Mouse (Mus musculus) gastrocnemius, postnatal 14 days (tissue): ENCODE data around the gene Nmb. TPM values are rescaled to one million over a fixed set of nuclear protein-coding genes. Genes with fewer than 3 reads are reported as not detected.

ENCODE experiments used
- DNase-seq: peaks from one replicate; pipeline ENCODE4 v3.0.0; 2021; ENCODE audit warnings: mixed read lengths
- intact Hi-C: fragments of 180-260 bp; cut with DNase I; formaldehyde crosslinking; loops from one replicate; pipeline ENCODE4 v1.15.1; 2025; ENCODE audit warnings: low total_unique reads
- total RNA-seq, 2 experiments: library from RNA; stranded (reverse); gene quantifications; 2 replicates each; pipeline ENCODE4 v1.2.3; 2021

Nmb gene
- total RNA-seq, 2 experiments from 2014 or later = 1.7 to 4.5 TPM

GRCm38 (mm10) chr7:80901541-80902274, 3.2 kb downstream of the Nmb start:
- DNase-seq = no peak
- intact Hi-C loops = no loop called here

DNA sequence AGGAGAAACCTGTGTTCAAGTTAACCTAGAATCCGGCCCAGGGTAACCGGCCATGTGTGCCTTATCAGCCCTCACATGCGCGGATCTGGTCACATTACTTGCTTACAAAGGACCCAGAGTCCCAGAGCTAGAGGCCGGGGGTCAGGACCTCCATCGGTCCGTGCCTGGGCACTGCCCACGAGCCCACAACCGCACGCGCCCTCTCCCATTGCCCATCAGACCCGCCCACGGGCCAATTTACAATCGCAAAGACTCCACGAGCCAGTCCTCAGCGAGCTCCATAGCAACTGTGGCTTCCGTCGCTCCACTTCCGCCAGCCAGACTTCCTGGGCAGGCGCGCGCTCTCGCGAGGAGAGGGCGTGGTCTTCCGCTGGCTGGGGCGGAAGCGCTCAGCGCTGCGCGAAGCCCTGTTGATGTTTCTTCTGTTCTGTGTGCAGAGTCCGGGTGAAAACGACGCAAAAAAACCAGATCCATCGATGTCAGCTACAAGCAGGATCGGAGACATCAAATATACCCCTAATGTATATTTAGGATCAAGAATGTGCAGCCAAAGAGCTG, 3.9 kb downstream of the Nmb start, which contains the start of gene Wdr73:
Wdr73 (minus strand) TSS at position 326 of the 558 bp plus-strand sequence.
- intact Hi-C loops = no loop called here
- DNase-seq = peak; percentile 90

DNA sequence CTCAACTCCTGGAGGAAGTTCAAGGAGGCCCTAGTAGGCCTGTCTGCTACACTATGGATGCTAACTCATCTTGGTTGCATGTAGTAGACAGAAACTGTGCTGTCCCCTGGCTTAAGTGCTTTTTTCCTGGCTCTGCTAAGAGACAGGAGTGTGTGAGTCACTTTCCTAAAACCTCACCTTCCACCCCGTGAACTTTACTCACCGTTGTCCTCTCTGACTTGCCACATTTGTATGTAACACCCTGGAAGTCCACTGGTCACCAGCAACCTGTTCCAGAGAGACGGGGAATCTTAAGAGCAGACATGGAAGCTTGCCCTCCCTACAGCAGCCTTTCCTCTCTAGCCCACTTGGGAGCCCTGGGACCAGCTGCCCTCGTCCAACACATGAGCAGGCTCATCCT, 7.2 kb downstream of the Nmb start:
- intact Hi-C loops = no loop called here
- DNase-seq = no peak

DNA sequence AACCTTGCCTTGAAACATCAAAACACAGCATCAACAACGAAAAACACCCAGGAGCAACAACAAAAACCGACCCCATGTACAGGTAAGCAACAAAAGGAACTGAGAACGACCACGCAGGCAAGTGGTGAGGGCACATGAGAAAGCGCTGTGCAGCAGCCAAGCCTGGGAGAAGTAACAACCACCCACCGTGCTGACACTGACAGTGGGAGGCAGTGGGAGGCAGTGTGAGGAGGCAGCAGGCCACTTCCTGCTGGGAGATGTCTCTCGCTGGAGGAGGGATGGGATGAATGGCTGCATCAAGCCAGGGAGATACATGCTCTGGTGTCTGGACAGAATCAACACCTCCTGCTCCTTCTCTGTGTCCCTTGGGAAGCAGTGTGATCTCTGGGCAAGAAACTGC, 7.7 kb downstream of the Nmb start:
- intact Hi-C loops = no loop called here
- no peak for DNase-seq

GRCm38 (mm10) chr7:80894815-80895519, 9.9 kb downstream of the Nmb start:
- no peak for DNase-seq
- intact Hi-C loops = no loop called here

DNA sequence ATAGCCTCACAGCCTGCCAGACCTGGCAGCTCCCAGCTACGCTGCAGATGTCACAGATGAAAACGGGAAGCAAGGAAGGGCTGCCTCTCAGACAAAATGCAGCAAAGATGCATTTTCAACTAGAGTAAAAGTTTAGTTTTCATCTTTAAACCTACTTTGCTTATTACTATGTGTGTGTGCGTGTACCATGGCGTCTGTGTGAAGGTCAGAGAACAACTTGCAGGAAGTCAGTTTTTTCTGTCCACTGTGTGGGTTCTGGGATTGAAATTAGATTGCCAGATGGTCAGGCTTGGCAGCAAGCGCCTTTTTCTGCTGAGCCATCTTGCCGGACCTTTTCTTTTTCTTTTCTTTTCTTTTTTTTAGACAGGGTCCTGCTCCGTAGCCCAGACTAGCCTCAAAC, 10.7 kb downstream of the Nmb start:
- intact Hi-C loops = no loop called here

DNA sequence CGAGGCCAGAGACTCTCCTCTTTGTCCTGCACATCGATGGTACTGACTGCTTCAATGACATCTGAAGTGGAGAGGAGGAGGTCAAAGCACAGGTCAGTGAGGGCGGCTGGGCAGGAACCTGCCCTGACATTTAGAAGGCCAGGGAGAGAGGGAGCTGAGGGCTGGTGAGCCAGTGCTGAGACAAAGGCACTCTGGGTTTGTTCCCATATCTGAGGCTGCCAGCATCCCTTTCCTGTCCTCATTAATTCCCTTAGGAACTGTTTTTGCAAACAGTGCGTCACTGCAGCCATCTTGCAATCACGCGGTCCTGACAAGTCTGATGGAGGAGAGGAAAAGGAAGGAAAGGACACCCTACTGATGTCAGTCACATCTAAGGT, 11.1 kb downstream of the Nmb start:
- intact Hi-C loops = no loop called here
- no peak for DNase-seq

More for the DNA sequence above, 10.7 kb downstream of the Nmb start:
- no peak for DNase-seq

GRCm38 (mm10) chr7:80893086-80893752, 11.7 kb downstream of the Nmb start:
- DNase-seq = no peak
- intact Hi-C loops = no loop called here

GRCm38 (mm10) chr7:80889841-80890241, 15.0 kb downstream of the Nmb start:
- DNase-seq = no peak
- intact Hi-C loops = loop anchor here (10.0 kb wide), 2 partner anchors 145 to 445 kb away; no protein-coding TSS in a partner anchor

GRCm38 (mm10) chr7:80889021-80889511, 15.8 kb downstream of the Nmb start:
- peak; percentile 71 for DNase-seq
- intact Hi-C loops = loop anchor here (10.0 kb wide), 2 partner anchors 146 to 446 kb away; no protein-coding TSS in a partner anchor

- intact Hi-C loops = loop anchor here (10.0 kb wide), 2 partner anchors 146 to 446 kb away; no protein-coding TSS in a partner anchor
- DNase-seq = no peak
Observed at GRCm38 (mm10) chr7:80888595-80888994, 16.3 kb downstream of the Nmb start.

DNA sequence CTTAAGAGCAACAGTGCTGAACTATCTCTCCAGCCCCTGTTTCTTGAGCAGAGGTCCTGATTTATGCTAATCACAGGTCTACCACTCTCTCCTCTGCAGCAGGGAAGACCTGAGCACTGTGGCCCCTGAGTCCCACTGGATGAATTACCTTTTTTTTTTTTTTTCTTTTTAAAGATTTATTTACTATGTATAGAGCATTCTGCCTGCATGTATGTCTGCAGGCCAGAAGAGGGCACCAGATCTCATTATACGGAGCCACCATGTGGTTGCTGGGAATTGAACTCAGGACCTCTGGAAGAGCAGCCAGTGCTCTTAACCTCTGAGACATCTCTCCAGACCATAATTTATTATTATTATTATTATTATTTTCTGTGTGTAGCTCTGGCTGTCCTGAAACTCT, 19.2 kb downstream of the Nmb start:
- no peak for DNase-seq
- intact Hi-C loops = loop anchor here (10.0 kb wide), 2 partner anchors 149 to 449 kb away; no protein-coding TSS in a partner anchor

DNA sequence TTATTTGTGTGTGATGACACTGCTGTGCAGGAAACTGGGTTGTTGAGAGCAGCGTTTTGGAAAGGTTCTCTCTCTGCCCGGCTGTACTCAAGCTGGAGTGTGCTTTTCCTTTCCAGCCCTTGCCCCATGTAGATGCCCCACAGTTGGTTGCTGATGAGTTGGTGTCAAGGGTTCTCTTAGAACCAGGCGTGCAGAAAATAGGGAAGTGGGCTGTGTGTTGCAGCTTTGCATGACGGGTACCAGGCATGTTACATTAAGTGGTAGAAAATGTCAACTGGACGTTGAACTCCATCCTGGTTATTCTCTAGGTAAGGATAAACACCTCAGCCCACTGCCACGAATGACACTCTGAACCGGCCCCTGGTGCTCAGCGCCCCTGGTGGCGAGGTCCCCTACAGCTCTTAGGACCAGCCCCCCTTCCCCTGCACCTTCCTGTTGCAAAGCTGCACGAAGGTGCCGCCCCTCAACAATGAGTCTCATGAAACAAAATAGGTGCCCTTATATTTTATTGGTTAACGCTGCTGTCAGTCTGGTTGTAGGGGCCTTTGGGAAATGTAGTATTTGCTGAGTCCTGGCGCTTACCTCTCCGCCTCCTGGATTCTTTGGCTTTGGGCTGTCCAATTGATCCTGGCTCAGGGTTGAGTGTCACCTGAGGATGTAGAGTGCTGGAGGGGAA, 21.9 kb downstream of the Nmb start:
- intact Hi-C loops = loop anchor here (10.0 kb wide), 2 partner anchors 152 to 452 kb away; no protein-coding TSS in a partner anchor
- DNase-seq = no peak

DNA sequence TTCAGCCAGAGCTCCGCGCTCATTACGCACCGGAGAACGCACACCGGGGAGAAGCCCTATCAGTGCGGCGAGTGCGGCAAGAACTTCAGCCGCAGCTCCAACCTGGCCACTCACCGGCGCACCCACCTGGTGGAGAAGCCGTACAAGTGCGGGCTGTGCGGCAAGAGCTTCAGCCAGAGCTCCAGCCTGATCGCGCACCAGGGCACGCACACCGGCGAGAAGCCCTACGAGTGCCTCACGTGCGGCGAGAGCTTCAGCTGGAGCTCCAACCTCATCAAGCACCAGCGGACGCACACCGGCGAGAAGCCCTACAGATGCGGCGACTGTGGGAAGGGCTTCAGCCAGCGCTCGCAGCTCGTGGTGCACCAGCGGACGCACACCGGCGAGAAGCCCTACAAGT, 29.1 kb downstream of the Nmb start:
- DNase-seq = no peak
- intact Hi-C loops = no loop called here

- DNase-seq = no peak
- intact Hi-C loops = no loop called here
Observed at GRCm38 (mm10) chr7:80873631-80874030, 31.2 kb downstream of the Nmb start.

- intact Hi-C loops = no loop called here
- no peak for DNase-seq
Observed at GRCm38 (mm10) chr7:80873038-80873437, 31.8 kb downstream of the Nmb start.

- intact Hi-C loops = no loop called here
- DNase-seq = no peak
Observed at GRCm38 (mm10) chr7:80868686-80869085, 36.2 kb downstream of the Nmb start.

- intact Hi-C loops = no loop called here
- no peak for DNase-seq
Observed at GRCm38 (mm10) chr7:80866514-80867147, 38.2 kb downstream of the Nmb start.

GRCm38 (mm10) chr7:80865521-80865920, 39.4 kb downstream of the Nmb start:
- DNase-seq = no peak
- intact Hi-C loops = no loop called here
